ENCODE assay signal across 8 mouse cellular contexts in the genomic region with DNA sequence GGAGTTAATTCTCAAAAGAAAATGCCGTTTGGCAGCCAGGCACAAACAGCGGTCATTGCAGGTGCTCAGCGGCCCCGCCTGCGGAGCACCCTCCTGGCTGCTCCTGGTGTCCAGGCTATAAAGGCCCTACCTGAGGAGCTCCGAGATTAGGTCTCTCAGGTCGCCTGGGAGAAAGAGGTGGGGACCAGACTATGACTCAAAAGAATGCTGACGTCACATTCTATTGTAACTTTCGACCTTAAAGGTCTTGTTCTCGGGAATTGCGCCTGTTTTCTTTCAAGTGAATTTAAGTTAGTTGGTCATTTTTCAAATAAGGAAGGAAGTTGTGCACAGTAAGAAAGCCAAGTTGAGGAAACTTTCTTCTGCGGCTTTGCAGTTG. TPM values are rescaled to one million over a fixed set of nuclear protein-coding genes. Genes with fewer than 3 reads are reported as not detected.
A peak's percentile ranks its signal among the peaks of the same experiment; 100 is the strongest.
DNase-seq lines count a peak whose midpoint lies in the region; ATAC-seq and TF ChIP-seq lines count a peak whose summit lies in the region.

No protein-coding gene starts in this region.

- peaks cover 29% of the 10 kb centered on the region for H3K27me3 ChIP-seq in E14TG2a.4 (ENCODE audit: insufficient read depth, low read length)
- H3K27me3 ChIP-seq in lung, embryonic 14.5 days (ENCODE audit: insufficient read depth, low read length) = no peaks in the 10 kb centered on the region
- no peaks in the 10 kb centered on the region for H3K27me3 ChIP-seq in stomach, embryonic 16.5 days (ENCODE audit: control insufficient read depth, insufficient read depth, low read length)

- 0 out of 2 replicates have a peak, but pooled peaks have one; percentile 34 for ATAC-seq in cerebellum, adult (ENCODE audit: insufficient number of reproducible peaks, low FRiP score, low TSS enrichment)
- ATAC-seq in granulocyte monocyte progenitor cell, adult 5-6 weeks (replicated peaks; ENCODE audit: poor library complexity, severe bottlenecking) = peak; percentile 49
- peak; percentile 66 for ATAC-seq in lung, embryonic 14.5 days (ENCODE audit: insufficient read depth)
- peak; percentile 63; the same call in 1 of the 2 replicates for ATAC-seq in stomach, embryonic 16.5 days (ENCODE audit: insufficient read depth, low FRiP score)

- H3K36me3 ChIP-seq in E14TG2a.4 (ENCODE audit: insufficient read depth, low read length) = no peaks in the 10 kb centered on the region
- H3K36me3 ChIP-seq in lung, embryonic 14.5 days (ENCODE audit: insufficient read depth) = no peaks in the 10 kb centered on the region
- no peaks in the 10 kb centered on the region for H3K36me3 ChIP-seq in stomach, embryonic 16.5 days (ENCODE audit: control insufficient read depth, insufficient read depth, low read length)

- TF ChIP-seq CTCF in E14TG2a.4 (conservative IDR thresholded peaks at IDR 0.05; ENCODE audit: low read length) = no peak
- TF ChIP-seq CTCF in lung, embryonic 14.5 days (IDR thresholded peaks at IDR 0.05; ENCODE audit: low read depth) = no peak

- H3K27ac ChIP-seq in lung, embryonic 14.5 days (ENCODE audit: low read depth) = peak overlapping the region; percentile 81
- H3K27ac ChIP-seq in stomach, embryonic 16.5 days (ENCODE audit: low read length) = peak overlapping the region; percentile 85

- H3K4me1 ChIP-seq in E14TG2a.4 (replicated peaks; ENCODE audit: low read depth, low read length) = peaks cover 16% of the 10 kb centered on the region
- H3K4me1 ChIP-seq in lung, embryonic 14.5 days (ENCODE audit: insufficient read depth) = 0 out of 2 replicates have a peak, but pooled peaks cover 3% of the 10 kb centered on the region
- H3K4me1 ChIP-seq in stomach, embryonic 16.5 days (ENCODE audit: control insufficient read depth, insufficient read depth, low read length) = peaks cover 15% of the 10 kb centered on the region

- H3K4me3 ChIP-seq in E14TG2a.4 (replicated peaks; ENCODE audit: low read length) = peak overlapping the region; percentile 86
- H3K4me3 ChIP-seq in lung, embryonic 14.5 days (ENCODE audit: low read depth, low read length) = peak overlapping the region; percentile 72
- peak overlapping the region; percentile 87 for H3K4me3 ChIP-seq in stomach, embryonic 16.5 days (replicated peaks; ENCODE audit: low read length)

- peak overlapping the region; percentile 89 for H3K9ac ChIP-seq in lung, embryonic 14.5 days
- peak overlapping the region; percentile 93 for H3K9ac ChIP-seq in stomach, embryonic 16.5 days (ENCODE audit: low read length)

- no peak for DNase-seq in cerebellum, postnatal 14 days
- DNase-seq in lung, embryonic 14.5 days = peak; percentile 56
- no peak for DNase-seq in gastrocnemius, postnatal 25 days
- DNase-seq in gastrocnemius, postnatal 10 days = no peak

- H3K4me2 ChIP-seq in lung, embryonic 14.5 days = peak overlapping the region; percentile 83
- peak overlapping the region; percentile 86 for H3K4me2 ChIP-seq in stomach, embryonic 16.5 days (ENCODE audit: low read depth, low read length)

- WGBS in lung, embryonic 14.5 days = 2% methylated on average over 12 of the region's 12 CpGs
- WGBS in stomach, embryonic 16.5 days = under 1% methylated on average over 12 of the region's 12 CpGs

- H3K9me3 ChIP-seq in E14TG2a.4 (ENCODE audit: low read length) = no peaks in the 10 kb centered on the region
- no peaks in the 10 kb centered on the region for H3K9me3 ChIP-seq in lung, embryonic 14.5 days (ENCODE audit: low read depth, low read length)
- H3K9me3 ChIP-seq in stomach, embryonic 16.5 days (replicated peaks; ENCODE audit: control insufficient read depth, low read length) = no peaks in the 10 kb centered on the region

RNA-seq across cellular contexts. Expression of gene Tes, which starts 0.8 kb away (rescaled TPM):
- total RNA-seq in granulocyte monocyte progenitor cell, adult 5-6 weeks (2014; fragmentation: Nextera tagmentation) = 27.5 and 37.4 TPM in 2 replicates
- total RNA-seq in granulocyte monocyte progenitor cell, adult 5-6 weeks (2017) = 40.0 and 47.5 TPM in 2 replicates
- polyA plus RNA-seq in lung, embryonic 14.5 days (2014; fragmentation: Nextera tagmentation; extraction: Ambion mirVana) = 77.0 and 78.9 TPM in 2 replicates
- polyA plus RNA-seq in stomach, embryonic 16.5 days (2015; fragmentation: Nextera tagmentation; extraction: Ambion mirVana) = 96.9 and 103 TPM in 2 replicates
- total RNA-seq in gastrocnemius, postnatal 25 days (2021) = 1 to 10 TPM; 1.3 to 2.3 TPM
- 1 to 10 TPM; 2.5 to 4.6 TPM for total RNA-seq in gastrocnemius, postnatal 10 days (2021)

Comparison
In these comparisons a context has a peak if more than half of its experiments do, and no peak if none do; other contexts are left out.
1. RNA of gene Tes, which starts 0.8 kb away (total RNA-seq): 27.5 to 47.5 TPM in granulocyte monocyte progenitor cell, adult 5-6 weeks; 2.5 to 4.6 TPM in gastrocnemius, postnatal 10 days and 1.3 to 2.3 TPM in gastrocnemius, postnatal 25 days; every median in the first group is over 4 times any median in the second.
2. Peak in every context shown above with its lines, with median percentiles within 50 percentile points of each other: ATAC-seq and H3K4me3 ChIP-seq.